Mouse (Mus musculus): Measurements from ENCODE around the gene Tmbim6. TPM values are rescaled to one million over a fixed set of nuclear protein-coding genes. Genes with fewer than 3 reads are reported as not detected.

The Tmbim6 gene
- polyA plus RNA-seq, 1 experiment from 2014 or later: 225 TPM

GRCm38 (mm10) chr15:99449131-99449750, 56.6 kb downstream of the Tmbim6 start:
- no peak overlapping the region for H3K4me3 ChIP-seq (ENCODE audit: low read depth, low read length)
- H3K4me2 ChIP-seq (ENCODE audit: low read depth, low read length): no peak overlapping the region
- no peaks in the 10 kb centered on the region for H3K9me3 ChIP-seq (replicated peaks; ENCODE audit: control insufficient read depth, low read length)
- no peaks in the 10 kb centered on the region; the same call in 1 of the 2 replicates for H3K36me3 ChIP-seq (replicated peaks; ENCODE audit: control insufficient read depth, insufficient read depth, low read depth, low read length)
- no peaks in the 10 kb centered on the region for H3K27me3 ChIP-seq (ENCODE audit: control insufficient read depth, insufficient read depth, low read length)
- H3K27ac ChIP-seq (replicated peaks; ENCODE audit: low read depth, low read length): no peak overlapping the region
- DNase-seq (ENCODE audit: low spot score) (no peak), ATAC-seq (replicated peaks; ENCODE audit: insufficient number of reproducible peaks, low FRiP score, low TSS enrichment, low read depth) (no peak)
- H3K9ac ChIP-seq (replicated peaks; ENCODE audit: low read length): no peak overlapping the region
- H3K4me1 ChIP-seq (ENCODE audit: control insufficient read depth, insufficient read depth, low read length): no peaks in the 10 kb centered on the region
- WGBS: 73% methylated on average over 9 of the region's 9 CpGs

- Histone ChIP-seq H3K4me3 (ENCODE audit: low read depth, low read length) (no peak overlapping the region), H3K27me3 (ENCODE audit: control insufficient read depth, insufficient read depth, low read length) (no peaks in the 10 kb centered on the region), H3K9me3 (replicated peaks; ENCODE audit: control insufficient read depth, low read length) (no peaks in the 10 kb centered on the region), H3K9ac (replicated peaks; ENCODE audit: low read length) (no peak overlapping the region), H3K27ac (replicated peaks; ENCODE audit: low read depth, low read length) (no peak overlapping the region), H3K4me2 (ENCODE audit: low read depth, low read length) (no peak overlapping the region), H3K36me3 (replicated peaks; ENCODE audit: control insufficient read depth, insufficient read depth, low read depth, low read length) (no peaks in the 10 kb centered on the region; the same call in 1 of the 2 replicates), H3K4me1 (ENCODE audit: control insufficient read depth, insufficient read depth, low read length) (no peaks in the 10 kb centered on the region)
- ATAC-seq (replicated peaks; ENCODE audit: insufficient number of reproducible peaks, low FRiP score, low TSS enrichment, low read depth) (no peak), DNase-seq (ENCODE audit: low spot score) (no peak)
- 89% methylated on average over 8 of the region's 8 CpGs for WGBS
Measured at GRCm38 (mm10) chr15:99449751-99450280, 57.1 kb downstream of the Tmbim6 start.

- Histone ChIP-seq H3K4me1 (ENCODE audit: control insufficient read depth, insufficient read depth, low read length) (no peaks in the 10 kb centered on the region; the same call in 1 of the 2 replicates), H3K36me3 (replicated peaks; ENCODE audit: control insufficient read depth, insufficient read depth, low read depth, low read length) (no peaks in the 10 kb centered on the region; the same call in 1 of the 2 replicates), H3K4me3 (ENCODE audit: low read depth, low read length) (no peak overlapping the region), H3K9ac (replicated peaks; ENCODE audit: low read length) (no peak overlapping the region), H3K27me3 (ENCODE audit: control insufficient read depth, insufficient read depth, low read length) (no peaks in the 10 kb centered on the region), H3K4me2 (ENCODE audit: low read depth, low read length) (no peak overlapping the region), H3K9me3 (replicated peaks; ENCODE audit: control insufficient read depth, low read length) (no peaks in the 10 kb centered on the region), H3K27ac (replicated peaks; ENCODE audit: low read depth, low read length) (no peak overlapping the region)
- WGBS: 81% methylated on average over 11 of the region's 11 CpGs
- DNase-seq (ENCODE audit: low spot score) (no peak), ATAC-seq (replicated peaks; ENCODE audit: insufficient number of reproducible peaks, low FRiP score, low TSS enrichment, low read depth) (no peak)
Measured at GRCm38 (mm10) chr15:99453153-99453900, 60.6 kb downstream of the Tmbim6 start.

- Histone ChIP-seq H3K4me2 (ENCODE audit: low read depth, low read length) (no peak overlapping the region), H3K36me3 (replicated peaks; ENCODE audit: control insufficient read depth, insufficient read depth, low read depth, low read length) (no peaks in the 10 kb centered on the region; the same call in 1 of the 2 replicates), H3K9me3 (replicated peaks; ENCODE audit: control insufficient read depth, low read length) (no peaks in the 10 kb centered on the region), H3K27me3 (ENCODE audit: control insufficient read depth, insufficient read depth, low read length) (no peaks in the 10 kb centered on the region), H3K4me3 (ENCODE audit: low read depth, low read length) (no peak overlapping the region), H3K9ac (replicated peaks; ENCODE audit: low read length) (no peak overlapping the region; the same call in 1 of the 2 replicates), H3K4me1 (ENCODE audit: control insufficient read depth, insufficient read depth, low read length) (no peaks in the 10 kb centered on the region; the same call in 1 of the 2 replicates), H3K27ac (replicated peaks; ENCODE audit: low read depth, low read length) (no peak overlapping the region)
- ATAC-seq (replicated peaks; ENCODE audit: insufficient number of reproducible peaks, low FRiP score, low TSS enrichment, low read depth): no peak
- no peak for DNase-seq (ENCODE audit: low spot score)
- WGBS: 84% methylated on average over 7 of the region's 7 CpGs
Measured at GRCm38 (mm10) chr15:99454585-99455279, 62.0 kb downstream of the Tmbim6 start.

GRCm38 (mm10) chr15:99455415-99455814, 62.7 kb downstream of the Tmbim6 start:
- no peaks in the 10 kb centered on the region for H3K9me3 ChIP-seq (replicated peaks; ENCODE audit: control insufficient read depth, low read length)
- DNase-seq (ENCODE audit: low spot score): no peak
- H3K27me3 ChIP-seq (ENCODE audit: control insufficient read depth, insufficient read depth, low read length): no peaks in the 10 kb centered on the region
- H3K4me1 ChIP-seq (ENCODE audit: control insufficient read depth, insufficient read depth, low read length): no peaks in the 10 kb centered on the region; the same call in 1 of the 2 replicates
- no peak overlapping the region for H3K27ac ChIP-seq (replicated peaks; ENCODE audit: low read depth, low read length)
- 93% methylated on average over 3 of the region's 3 CpGs for WGBS
- no peak for ATAC-seq (replicated peaks; ENCODE audit: insufficient number of reproducible peaks, low FRiP score, low TSS enrichment, low read depth)
- no peaks in the 10 kb centered on the region for H3K36me3 ChIP-seq (replicated peaks; ENCODE audit: control insufficient read depth, insufficient read depth, low read depth, low read length)
- H3K9ac ChIP-seq (replicated peaks; ENCODE audit: low read length): peak overlapping the region; percentile 18
- no peak overlapping the region for H3K4me3 ChIP-seq (ENCODE audit: low read depth, low read length)
- no peak overlapping the region for H3K4me2 ChIP-seq (ENCODE audit: low read depth, low read length)

- H3K36me3 ChIP-seq (replicated peaks; ENCODE audit: control insufficient read depth, insufficient read depth, low read depth, low read length): no peaks in the 10 kb centered on the region
- ATAC-seq (replicated peaks; ENCODE audit: insufficient number of reproducible peaks, low FRiP score, low TSS enrichment, low read depth) (no peak), DNase-seq (ENCODE audit: low spot score) (no peak)
- 20% methylated on average over 7 of the region's 7 CpGs for WGBS
- no peaks in the 10 kb centered on the region; the same call in 1 of the 2 replicates for H3K4me1 ChIP-seq (ENCODE audit: control insufficient read depth, insufficient read depth, low read length)
- no peaks in the 10 kb centered on the region for H3K9me3 ChIP-seq (replicated peaks; ENCODE audit: control insufficient read depth, low read length)
- peak overlapping the region; percentile 92 for H3K4me3 ChIP-seq (ENCODE audit: low read depth, low read length)
- H3K27ac ChIP-seq (replicated peaks; ENCODE audit: low read depth, low read length): peak overlapping the region; percentile 89
- H3K27me3 ChIP-seq (ENCODE audit: control insufficient read depth, insufficient read depth, low read length): no peaks in the 10 kb centered on the region
- H3K4me2 ChIP-seq (ENCODE audit: low read depth, low read length): peak overlapping the region; percentile 79
- H3K9ac ChIP-seq (replicated peaks; ENCODE audit: low read length): peak overlapping the region; percentile 78
Measured at GRCm38 (mm10) chr15:99456338-99456962, 63.8 kb downstream of the Tmbim6 start.

- Histone ChIP-seq H3K4me3 (ENCODE audit: low read depth, low read length) (peak overlapping the region; percentile 92), H3K9ac (replicated peaks; ENCODE audit: low read length) (peak overlapping the region; percentile 78), H3K9me3 (replicated peaks; ENCODE audit: control insufficient read depth, low read length) (no peaks in the 10 kb centered on the region), H3K4me1 (ENCODE audit: control insufficient read depth, insufficient read depth, low read length) (no peaks in the 10 kb centered on the region; the same call in 1 of the 2 replicates), H3K27me3 (ENCODE audit: control insufficient read depth, insufficient read depth, low read length) (no peaks in the 10 kb centered on the region), H3K4me2 (ENCODE audit: low read depth, low read length) (peak overlapping the region; percentile 79), H3K27ac (replicated peaks; ENCODE audit: low read depth, low read length) (peak overlapping the region; percentile 89), H3K36me3 (replicated peaks; ENCODE audit: control insufficient read depth, insufficient read depth, low read depth, low read length) (no peaks in the 10 kb centered on the region)
- DNase-seq (ENCODE audit: low spot score): peak; percentile 78
- WGBS: under 1% methylated on average over 37 of the region's 43 CpGs
- ATAC-seq (replicated peaks; ENCODE audit: insufficient number of reproducible peaks, low FRiP score, low TSS enrichment, low read depth): peak; percentile 77
Measured at GRCm38 (mm10) chr15:99456963-99457605, 64.4 kb downstream of the Tmbim6 start.

All from embryonic facial prominence, embryonic 11.5 days (tissue).